Mouse (Mus musculus): ENCODE data around the gene Chchd6. TPM values are rescaled to one million over a fixed set of nuclear protein-coding genes. Genes with fewer than 3 reads are reported as not detected.

The Chchd6 gene
- total RNA-seq, 4 experiments from 2014 or later: 30.0 to 51.0 (median 39.4) TPM

DNA sequence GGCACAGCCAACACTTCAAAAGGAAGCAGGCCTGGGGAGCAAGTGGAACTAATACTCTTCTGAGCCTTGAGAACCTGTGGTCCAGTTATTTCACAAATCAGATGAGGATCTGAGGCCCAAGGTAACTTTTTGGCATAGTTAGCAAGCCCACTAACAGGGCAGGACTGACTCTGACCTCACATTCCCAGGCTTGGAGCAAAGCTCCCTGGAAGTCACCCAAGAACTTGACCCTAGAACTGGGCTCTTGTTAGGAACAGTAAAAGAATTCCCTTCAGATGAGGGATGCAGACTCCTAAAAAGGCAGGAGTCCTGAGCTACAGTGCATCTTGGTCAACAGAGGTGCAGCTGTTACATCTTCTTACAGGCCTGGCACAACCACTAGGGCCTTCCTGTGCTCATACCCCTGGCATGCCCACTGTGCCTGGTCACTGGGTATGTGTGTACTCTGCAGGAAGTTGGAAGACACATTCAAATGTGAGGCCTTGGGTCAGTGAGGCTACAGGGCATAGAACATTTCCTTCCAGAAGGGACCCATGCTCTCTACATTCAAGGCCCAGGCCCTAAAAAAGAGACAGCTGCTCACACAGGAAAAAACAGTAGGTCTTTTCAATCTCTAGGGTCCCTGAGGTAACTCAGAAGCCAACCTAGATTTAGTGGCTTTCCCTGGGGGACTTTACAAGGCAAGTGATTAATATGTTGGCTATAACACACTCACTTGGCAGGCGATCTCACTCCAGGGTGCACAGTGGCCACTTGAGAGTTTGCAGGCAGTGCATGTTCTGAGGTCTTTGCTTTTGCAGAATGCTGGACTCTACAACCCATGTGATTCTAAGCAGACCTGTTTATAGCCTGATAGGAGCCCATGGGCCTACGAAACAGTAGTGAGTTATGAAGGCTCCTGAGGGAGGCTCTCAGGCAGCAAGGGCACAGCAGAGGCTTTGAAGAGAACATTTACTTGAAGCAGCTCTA lies 191.9 kb downstream of the Chchd6 start:
- DNase-seq: no peak

DNA sequence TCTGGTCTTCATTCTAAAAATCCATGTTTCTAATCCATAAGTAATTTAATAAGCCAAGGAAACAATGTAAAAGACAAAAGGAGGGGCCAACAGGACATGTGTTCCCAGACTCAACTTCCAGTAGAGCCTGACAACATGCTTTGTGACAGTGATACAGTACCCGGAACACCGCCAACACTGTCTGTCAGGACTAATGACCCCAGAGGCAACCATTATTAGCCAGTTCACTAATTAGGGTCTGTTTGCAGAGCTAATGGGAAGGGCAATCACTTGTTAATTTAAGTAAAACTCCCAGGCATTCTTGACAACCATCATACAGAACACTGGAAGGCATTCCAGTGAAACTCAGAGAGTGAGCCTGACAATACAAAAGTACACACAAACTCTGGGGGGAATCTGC lies 193.0 kb downstream of the Chchd6 start:
- DNase-seq: no peak

DNA sequence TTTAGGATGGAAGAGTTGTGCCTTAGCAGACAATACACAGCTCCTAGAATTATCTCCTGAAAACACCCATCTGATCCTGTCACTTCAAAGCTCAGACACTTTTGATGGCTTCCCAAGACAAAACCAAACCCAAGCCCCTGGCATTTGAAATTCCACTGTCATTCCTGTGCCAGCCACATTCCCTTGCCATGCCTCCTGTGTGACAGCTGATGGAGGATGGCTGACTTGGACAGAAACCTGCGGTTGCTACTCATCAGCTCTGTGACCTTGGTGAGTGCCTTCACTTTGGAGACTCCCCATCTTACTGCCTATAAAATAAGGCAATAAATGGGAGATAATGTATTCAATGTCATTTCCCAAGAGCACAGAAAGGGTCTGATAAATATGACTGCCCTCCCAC lies 195.9 kb downstream of the Chchd6 start:
- no peak for DNase-seq

DNA sequence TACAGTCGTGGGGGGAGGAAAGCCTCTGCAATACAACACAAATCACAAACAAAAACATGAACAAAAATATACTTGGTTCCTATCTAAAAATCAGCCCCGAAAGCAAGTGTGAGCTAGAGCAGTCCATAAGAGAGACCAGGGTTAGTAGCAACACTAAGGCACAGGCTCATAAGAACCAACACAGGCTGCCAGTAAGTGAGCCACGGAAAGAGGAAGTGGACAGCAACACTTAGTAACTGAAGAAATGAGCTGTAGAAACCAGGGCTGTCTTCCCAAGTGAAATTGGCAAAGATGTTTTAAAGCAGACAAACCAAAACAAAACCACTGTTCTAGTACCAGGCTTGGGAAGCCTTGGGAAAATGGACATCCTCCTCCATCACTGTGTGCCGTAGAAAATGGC lies 197.5 kb downstream of the Chchd6 start:
- no peak for DNase-seq

DNA sequence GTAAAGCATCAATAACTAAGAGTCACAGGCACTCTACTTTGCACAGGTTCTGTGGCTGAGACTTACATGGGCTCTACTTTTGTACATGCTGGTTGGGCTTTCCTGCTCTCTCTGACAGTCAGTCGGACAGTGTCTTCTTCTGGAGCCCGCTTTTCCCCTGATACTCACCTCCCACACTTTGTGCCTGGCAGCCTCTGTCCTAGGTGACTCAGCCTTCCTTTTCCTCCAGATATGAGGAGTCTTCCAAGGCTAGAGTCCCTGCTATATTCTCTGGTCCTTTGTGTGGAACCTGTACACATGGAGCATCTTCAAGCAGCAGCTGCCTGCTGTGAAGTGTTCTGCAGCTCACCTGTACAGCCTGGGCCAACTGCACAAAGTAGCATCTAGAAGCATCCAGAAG lies 201.6 kb downstream of the Chchd6 start:
- no peak for DNase-seq

DNA sequence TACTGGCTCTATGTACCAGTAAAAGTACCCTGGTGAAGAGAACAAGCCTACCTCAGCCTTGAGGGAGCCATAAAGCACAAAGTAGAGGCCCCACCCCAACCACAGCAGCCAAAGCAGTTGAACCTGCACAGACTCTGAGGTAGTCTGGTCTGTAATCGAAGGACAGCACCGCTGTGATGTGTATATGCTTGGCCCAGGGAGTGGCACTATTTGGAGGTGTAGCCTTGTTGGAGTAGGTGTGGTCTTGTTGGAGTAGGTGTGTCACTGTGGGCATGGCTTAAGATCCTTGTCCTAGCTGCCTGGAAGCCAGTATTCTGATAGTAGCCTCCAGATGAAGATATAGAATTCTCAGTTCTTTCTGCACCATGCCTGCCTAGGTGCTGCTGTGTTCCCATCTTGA lies 203.2 kb downstream of the Chchd6 start:
- no peak for DNase-seq

DNA sequence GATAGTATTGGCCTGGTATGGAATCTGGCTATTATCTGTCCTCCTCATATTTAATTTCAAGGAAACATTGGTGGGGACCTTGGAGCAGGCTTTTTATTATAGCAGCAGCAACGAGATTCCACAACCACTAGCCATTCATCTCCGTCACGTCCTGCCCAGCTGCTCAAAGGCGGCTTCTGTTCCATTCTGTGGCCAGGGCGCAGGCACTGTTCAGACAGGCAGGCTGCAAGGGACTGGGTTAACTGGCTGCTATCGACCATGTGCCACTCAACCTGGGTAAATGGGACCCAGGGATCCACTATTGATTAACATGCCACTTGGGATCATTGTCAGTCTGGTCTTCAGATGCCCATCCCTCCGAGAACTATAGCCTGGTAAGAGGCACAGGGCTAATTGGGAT lies 205.7 kb downstream of the Chchd6 start:
- DNase-seq: no peak

DNA sequence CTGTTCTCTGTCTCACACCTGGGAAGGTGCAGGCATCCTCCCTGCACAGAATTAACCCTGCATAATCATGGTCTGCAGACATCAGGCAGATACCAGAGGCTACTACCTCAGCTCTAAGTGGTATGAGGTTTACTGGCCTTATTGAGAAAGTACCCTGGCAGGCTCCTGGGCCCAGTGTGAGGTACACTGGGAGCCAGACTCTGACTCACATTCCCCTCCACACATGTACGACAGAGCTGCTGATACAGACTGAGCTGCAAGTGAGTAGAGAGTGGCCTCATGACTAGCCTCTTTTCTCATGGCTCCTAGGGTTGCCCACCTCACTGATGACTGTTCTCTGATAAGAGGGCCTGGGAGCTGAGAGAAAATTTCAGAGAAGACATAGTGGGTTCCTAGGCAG lies 208.5 kb downstream of the Chchd6 start:
- DNase-seq: no peak

DNA sequence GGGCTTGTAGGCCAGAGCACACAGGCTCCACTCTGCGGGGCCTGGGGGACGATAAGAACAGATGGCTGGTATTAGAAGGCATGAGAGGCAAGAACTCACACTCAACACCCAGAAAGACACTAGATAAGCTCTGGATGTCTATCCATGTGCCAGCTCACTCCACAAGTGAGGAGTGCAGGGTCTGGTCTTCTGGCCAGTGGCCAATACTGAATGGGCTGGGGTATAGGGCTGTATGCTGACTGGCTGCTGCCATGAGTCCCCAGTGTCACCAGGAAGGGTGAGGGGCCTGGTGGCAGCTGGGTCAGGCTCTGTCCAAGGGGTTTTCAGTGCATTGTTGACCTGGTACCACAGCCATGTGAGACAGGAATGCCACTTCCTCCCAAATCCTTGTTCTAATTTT lies 210.8 kb downstream of the Chchd6 start:
- no peak for DNase-seq

DNA sequence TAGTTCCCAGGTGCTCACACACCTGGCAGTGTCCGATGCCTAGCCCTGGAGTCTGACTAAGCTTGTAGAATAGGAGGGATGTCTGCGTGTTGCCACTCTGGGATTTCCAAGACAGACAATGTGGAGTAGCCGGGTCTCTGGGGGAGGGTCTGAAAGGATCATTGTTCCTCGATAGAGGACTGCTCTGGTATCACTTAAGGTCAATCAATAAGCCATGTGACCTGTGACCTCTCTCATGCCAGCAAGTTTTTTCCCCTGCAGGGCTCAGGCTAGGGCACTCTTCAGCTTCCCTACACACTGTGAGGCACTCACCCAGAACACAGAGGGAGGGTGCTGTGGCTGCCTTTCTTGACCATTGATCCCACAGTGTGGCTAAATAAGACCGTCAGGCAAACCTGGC lies 213.6 kb downstream of the Chchd6 start:
- no peak for DNase-seq

DNA sequence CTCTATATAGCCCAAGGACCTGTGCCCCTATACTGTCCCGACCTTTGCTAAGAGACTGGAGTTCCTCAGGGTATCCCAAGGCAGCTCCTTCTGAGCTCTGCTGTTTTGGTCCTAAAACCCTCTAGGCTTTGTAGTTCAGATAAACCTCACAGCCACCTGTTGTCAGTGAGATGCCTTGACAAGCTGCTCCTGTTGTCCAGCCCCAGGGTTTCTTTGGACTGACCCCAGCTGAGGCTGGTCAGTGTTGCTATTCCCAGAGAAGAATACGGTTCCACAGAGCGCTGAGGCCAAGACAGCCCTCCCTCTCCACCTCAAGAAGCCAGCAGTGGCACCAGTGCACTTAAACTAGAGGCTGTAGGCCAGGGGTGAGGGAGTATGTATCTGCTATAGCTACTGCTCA lies 214.3 kb downstream of the Chchd6 start:
- DNase-seq: no peak

DNA sequence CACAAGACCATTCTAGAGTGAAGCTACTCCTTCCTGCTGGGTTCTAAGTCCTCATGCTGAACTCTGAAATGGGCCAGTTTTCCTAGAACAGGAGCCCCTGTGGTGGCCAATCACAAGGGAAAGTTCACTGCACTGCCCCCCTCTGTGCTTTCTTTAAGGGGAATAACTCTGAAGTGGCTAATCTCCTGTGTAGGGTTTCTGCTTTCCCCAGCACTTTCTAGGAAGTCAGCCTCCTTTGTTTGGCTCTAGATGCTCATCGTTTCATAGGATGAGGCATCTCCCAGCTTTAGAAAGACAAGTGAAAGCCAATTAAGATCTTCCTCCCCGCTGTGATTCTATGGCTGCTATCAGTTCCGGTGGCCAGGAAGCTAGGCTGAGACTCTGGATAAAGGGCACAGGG lies 214.7 kb downstream of the Chchd6 start:
- no peak for DNase-seq

DNA sequence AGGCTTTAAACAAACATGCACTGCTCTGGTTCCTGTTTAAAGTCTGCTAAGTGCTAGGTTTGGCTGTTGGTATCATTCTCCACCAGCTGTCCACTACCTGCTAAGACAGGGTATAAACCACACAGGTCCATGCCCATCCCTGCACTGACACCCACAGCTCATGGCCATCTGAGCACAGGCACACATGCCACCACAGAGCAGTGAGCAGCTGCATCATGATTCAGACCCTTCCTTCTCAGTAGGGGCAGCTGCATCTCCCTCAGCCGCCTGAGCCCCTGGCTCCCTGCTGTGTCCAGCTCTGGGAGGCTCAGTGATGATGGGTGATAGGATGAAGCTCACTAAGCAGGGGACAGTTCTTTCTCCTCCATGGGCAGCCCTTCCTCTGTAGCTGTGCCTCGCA lies 217.2 kb downstream of the Chchd6 start:
- no peak for DNase-seq

DNA sequence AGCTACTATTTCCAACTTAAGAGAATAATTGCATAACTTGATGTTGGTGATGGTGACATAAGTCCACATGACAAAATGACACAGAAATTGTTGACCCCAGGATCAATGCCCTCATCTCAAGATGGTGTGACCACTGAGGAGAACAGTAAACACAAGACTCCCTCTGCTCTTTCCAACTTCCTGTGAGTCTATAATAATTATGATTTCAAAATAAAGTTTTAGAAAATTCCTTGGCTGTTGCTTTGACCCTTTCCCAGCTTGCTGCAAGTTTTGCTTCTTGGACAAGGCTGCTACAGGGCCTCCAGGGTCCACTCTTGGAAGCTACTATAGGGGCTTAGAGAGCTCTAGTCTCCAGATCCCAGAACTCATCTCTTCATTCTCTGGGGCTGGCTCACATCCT lies 226.6 kb downstream of the Chchd6 start:
- DNase-seq: no peak

DNA sequence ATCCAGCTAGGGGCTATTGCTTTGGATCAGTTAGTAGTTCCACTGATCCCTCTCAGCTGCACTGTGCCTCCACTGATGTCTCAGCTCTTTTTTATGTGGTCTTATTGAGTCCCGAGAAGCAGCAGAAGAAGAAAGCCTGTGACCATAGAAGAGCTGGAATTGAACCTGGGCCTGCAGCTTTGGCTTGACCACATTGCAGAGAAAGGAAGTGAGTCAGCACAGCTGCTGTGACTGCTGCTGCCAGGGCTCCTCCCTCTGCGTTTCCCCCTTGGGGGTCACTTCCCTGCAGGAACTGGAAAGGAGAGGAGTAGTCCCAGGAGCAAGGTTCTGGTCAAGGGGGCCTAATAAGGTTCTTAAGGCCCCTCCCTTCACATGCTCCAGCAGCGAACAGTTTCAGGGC lies 231.1 kb downstream of the Chchd6 start:
- no peak for DNase-seq

DNA sequence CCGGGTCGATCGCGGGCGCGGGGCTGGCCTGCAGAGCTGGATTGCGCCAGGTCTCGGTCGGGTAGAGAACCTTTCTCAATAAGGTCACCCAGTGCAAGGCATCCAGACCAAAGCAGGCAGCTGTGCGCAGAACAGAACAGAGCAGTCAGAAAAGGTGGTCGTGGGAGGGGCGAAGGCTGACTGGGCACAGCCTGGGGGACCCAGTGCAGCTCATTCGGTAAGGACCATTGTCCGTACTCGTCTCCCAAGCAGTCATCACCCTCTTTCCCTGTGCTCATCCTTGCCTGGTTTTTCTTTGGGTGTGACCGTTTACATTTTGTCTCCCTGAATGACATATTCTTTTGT lies 232.4 kb downstream of the Chchd6 start:
- DNase-seq: no peak

DNA sequence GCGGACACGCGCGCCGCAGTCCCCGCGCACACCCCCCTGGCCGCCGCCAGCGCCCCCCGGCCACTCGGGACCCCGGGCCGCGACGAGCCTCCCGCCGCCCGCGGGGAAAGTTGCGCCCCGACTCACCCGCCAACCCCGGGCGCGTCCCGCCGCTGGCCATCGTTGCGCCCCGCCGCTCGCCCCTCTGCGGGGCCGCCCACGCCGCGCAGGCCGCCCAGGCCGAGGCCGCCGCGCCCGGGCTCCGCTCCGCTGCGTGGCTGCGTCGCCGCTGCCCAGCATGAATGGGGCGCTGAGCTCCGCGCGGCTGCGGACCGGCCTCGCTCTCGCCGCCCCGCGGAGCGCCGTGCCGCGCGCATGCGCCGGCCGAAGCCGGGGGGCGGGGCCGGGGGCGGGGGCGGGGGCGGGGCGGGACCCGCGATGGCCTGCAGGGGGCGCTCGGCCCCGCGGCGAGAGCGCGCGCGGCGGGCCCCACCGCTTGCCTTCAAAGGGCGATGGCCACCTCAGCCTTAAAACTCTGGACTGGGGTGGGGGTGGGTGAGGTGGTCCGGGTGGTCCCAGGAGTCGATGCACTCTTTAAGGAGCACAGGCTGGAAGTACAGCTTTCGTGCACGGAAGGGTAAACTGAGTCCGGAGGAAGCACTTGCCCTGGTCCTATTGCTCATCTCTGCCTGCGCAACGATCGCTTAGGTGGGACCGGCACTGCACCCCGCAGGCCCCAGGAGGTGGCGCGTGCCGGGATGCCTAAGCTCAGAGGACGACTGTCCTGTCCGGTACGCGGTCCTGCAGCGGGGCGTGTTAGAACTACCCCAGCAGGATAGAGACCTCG lies 233.0 kb downstream of the Chchd6 start, which contains the start of gene Plxna1:
Gene Plxna1, minus strand, starts transcription at position 340 of the 826 bp plus-strand sequence.
- DNase-seq: no peak

DNA sequence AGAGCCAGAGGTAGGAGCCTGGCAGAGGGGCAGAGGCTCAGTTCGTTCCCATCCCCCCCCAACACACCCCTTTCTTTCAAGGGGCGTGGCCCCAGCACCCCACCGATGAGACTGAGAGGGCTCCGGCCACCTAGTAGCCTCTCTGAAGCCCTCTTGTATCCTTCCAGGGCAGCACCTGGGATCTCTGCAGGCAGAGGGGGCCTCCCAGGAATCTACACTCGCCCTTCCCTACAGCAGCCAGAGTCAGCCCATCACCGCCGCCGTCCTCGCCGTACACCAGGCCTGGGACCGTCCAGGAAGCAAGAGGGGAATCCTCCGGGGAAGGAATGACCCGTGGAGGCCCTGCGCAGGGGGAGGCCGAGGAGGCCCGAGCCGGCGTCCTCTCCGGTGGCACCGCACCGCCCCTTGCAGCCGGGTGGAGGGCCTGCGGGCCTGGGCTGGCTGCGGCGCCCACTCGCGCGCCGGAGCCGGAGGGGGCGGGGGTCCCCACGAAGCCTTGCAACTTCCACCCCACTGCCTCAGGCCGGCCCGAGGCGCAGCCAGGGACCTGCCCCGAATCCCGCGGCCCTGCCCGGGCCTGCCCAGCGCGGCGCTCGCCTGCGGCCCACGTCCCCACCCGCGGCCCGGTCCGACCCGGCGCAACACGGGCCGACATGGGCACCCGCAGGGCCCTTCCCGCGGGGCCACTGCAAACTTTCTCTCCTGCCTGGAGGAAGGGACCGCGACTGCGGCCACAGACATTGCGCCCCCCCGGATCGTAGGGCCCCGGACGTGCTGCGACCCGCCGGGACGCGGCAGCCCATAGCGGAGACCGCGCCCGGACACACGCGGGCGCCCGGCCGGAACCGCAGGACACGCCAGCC lies 233.8 kb downstream of the Chchd6 start:
- DNase-seq: no peak

DNA sequence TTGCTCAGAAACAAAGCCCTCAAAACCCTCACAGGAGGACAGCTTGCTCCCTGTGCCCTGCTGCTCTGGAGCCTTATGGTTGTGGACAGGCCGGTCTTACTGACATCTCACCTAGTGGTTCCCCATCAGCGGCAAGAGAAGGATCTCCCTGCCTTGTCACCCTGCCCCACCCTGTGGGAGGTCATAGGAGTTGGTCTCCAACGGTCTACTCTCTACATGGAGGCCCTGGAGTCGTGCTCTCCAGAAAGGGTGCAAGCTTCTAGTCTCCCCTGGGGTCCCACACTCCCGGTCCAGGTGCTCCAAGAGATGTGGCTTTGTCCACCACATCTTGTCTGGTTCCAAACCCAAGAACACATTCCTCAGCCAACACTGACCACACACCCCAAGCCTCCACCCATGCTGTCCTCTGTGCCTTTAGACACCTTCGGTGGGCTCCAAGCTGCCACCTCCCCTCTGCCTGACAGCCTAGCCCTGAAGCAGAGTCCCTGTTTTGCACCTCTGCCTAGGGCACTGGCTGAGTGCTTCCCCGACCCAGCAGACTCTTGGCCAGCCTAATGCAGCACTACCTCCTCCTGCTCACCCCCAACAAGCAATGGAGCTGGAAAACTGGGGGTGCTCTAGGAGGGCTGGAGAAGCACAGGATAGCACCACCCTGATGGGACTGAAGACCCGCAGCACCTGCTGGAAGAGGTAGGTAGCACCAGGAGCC lies 234.6 kb downstream of the Chchd6 start:
- no peak for DNase-seq

DNA sequence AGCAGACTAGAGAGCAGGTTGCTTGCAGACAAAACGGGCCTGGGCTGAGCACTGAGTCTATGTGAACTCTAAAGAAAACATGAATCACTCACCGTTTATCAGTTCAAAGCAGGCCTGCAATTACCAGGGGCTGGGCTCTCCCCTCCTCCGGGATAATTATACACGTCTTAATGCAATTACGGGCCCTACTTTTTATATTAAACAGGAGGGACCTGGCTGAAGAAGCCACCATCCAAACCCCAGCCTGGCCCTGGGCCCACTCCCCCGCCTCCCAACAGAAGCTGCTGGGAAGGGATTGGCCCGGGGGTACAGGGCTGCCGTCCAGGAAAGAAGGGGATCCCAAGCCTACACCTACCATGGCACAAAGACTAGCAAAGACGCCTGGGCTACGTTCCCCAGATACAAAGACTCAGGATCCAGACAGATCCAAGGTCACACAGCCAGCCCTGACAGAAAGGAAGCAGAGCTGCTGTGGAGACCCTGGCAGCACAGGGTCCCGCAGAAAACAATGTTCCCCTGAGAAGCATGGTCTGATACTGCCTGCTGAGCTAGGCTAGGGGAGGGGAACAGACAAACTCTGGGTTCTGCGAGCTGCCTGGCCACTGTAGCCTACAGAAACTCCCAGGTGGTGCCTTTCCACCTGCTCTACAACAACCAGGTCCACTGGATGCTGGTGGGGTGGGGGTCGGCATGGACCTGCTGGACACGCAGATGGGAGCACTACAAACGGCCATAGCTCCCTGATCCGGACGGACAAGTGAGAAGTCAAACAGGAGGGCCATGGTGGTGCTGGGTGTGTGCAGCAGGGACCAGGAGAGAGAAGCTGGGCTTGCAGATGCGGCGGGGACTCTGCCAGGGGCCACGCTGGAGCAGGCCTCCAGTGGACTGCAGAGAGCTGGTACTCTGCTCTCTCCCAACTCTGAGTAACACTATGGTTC lies 235.4 kb downstream of the Chchd6 start:
- DNase-seq: no peak

DNA sequence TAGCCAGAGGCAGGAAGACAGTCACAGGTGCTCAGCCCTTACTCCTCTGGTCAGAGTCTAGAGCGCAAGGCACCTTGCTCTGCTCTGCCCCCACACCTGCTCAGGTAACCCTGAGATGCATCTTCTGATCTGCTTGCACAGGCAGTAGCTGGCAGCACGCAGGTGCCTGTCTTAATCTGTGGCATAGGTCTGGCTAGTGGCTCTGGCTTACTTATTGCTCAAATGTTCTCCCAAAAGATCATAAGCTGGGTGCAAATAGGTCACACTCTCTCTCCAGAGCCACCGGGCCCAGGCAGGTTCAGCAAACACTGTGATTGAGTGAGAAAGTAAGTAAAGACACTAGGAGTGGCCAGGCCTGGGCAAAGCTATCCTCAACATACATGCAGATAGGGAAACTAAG lies 236.3 kb downstream of the Chchd6 start:
- DNase-seq: no peak
